Mouse (Mus musculus): Measurements from ENCODE around the gene Uox.

DNA sequence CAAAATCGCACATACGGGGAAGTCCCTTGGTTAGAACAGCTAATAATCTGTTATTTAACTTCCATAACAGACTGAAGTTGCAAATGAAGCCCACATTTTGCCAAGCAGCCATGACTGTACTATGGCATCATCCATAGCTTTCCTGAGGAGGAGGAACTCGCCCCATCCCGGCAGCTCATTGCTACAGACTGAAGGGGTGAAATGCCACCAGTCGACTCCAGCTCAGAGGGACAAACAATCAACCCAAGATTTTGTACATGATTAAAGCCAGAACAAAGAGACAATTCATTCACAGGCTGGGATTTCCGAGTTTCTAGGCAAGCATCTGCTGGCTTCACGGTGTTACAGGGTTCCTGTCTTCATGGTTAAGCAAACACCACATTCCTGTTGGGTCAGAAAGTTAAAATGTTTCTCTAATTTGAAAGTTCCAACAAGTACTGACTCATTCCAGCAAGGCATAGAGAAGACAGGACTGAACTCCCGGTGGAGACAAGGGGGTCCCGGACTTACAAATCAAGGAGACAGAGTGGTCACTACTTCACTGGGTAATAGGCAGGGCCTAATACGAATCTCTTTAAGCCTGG lies 79.2 kb downstream of the Uox start:
- TF ChIP-seq POLR2A (IDR thresholded peaks at IDR 0.05; ENCODE audit: borderline replicate concordance, extremely low read depth, insufficient read depth, insufficient read length, poor library complexity, severe bottlenecking): no peak
- no peak for TF ChIP-seq CTCF (IDR thresholded peaks at IDR 0.05; ENCODE audit: borderline replicate concordance, extremely low read depth, insufficient read depth, insufficient read length)

Data from brain, embryonic 14.5 days (tissue).